Mouse (Mus musculus): ENCODE measurements at regions not wholly inside any gene's neighbourhood (a gene's known extent, or its start where the extent isn't known, plus 50 kb on each side); places are given as distances from the start of the nearest gene placed in this dataset.

- no peak overlapping the region for H3ac ChIP-seq (ENCODE audit: control insufficient read depth, insufficient read length, low read depth)
- H3K4me3 ChIP-seq (ENCODE audit: insufficient read depth, poor library complexity, severe bottlenecking), result no peak overlapping the region
- no peaks in the 10 kb centered on the region for H3K79me2 ChIP-seq (ENCODE audit: control insufficient read depth, insufficient read depth)
- no peaks in the 10 kb centered on the region for H3K27me3 ChIP-seq (ENCODE audit: control insufficient read depth, insufficient read depth, insufficient read length)
- no peaks in the 10 kb centered on the region for H3K79me3 ChIP-seq (ENCODE audit: low read depth)
- no peaks in the 10 kb centered on the region for H3K36me3 ChIP-seq (ENCODE audit: control insufficient read depth, insufficient read depth)
- no peak for TF ChIP-seq FOSL1 (IDR thresholded peaks at IDR 0.05; ENCODE audit: insufficient read depth, low read length, poor library complexity, severe bottlenecking)
- no peak for TF ChIP-seq CEBPB (IDR thresholded peaks at IDR 0.05; ENCODE audit: low read depth)
- TF ChIP-seq USF1 (IDR thresholded peaks at IDR 0.05; ENCODE audit: low read depth), result no peak
These were observed 190.9 kb upstream of the Ncam1 start for GRCm38 (mm10) chr9:49989464-49990271.

DNA sequence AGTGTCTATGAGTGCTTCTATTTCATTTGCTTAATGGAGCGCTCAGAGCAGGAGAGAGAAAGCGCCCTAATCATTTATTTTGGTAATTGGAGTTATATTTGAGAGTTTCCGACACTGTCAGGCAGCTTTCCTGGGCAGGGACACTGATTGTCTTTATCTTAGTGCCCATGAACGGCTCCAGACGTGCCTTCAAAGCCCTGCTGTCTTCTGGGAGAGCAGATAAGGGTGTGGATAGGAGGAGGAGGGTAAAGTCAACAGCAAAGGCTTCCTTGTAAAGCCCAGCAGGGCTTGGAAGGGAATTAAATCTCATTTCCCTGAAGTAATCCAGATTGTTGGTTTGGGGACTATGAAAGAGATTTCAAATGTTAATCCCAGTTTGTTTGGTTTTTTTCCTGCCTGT, 189.3 kb upstream of the Ncam1 start:
- Histone ChIP-seq H3K79me3 (ENCODE audit: low read depth) (no peaks in the 10 kb centered on the region), H3K27me3 (ENCODE audit: control insufficient read depth, insufficient read depth, insufficient read length) (no peaks in the 10 kb centered on the region), H3K79me2 (ENCODE audit: control insufficient read depth, insufficient read depth) (no peaks in the 10 kb centered on the region), H3K4me3 (ENCODE audit: insufficient read depth, poor library complexity, severe bottlenecking) (no peak overlapping the region), H3K36me3 (ENCODE audit: control insufficient read depth, insufficient read depth) (no peaks in the 10 kb centered on the region), H3ac (ENCODE audit: control insufficient read depth, insufficient read length, low read depth) (no peak overlapping the region)
- TF ChIP-seq CEBPB (IDR thresholded peaks at IDR 0.05; ENCODE audit: low read depth), result no peak
- TF ChIP-seq FOSL1 (IDR thresholded peaks at IDR 0.05; ENCODE audit: insufficient read depth, low read length, poor library complexity, severe bottlenecking), result no peak
- TF ChIP-seq MAX (IDR thresholded peaks at IDR 0.05), result no peak
- no peak for TF ChIP-seq CTCF (IDR thresholded peaks at IDR 0.05; ENCODE audit: control insufficient read depth, insufficient read depth, insufficient read length)
- TF ChIP-seq MYOD1 (IDR thresholded peaks at IDR 0.05; ENCODE audit: control insufficient read depth, insufficient read length, low read depth), result no peak
- TF ChIP-seq MYOG (IDR thresholded peaks at IDR 0.05; ENCODE audit: control insufficient read depth, extremely low read depth, insufficient read length), result no peak
- TF ChIP-seq USF1 (IDR thresholded peaks at IDR 0.05; ENCODE audit: low read depth), result no peak

DNA sequence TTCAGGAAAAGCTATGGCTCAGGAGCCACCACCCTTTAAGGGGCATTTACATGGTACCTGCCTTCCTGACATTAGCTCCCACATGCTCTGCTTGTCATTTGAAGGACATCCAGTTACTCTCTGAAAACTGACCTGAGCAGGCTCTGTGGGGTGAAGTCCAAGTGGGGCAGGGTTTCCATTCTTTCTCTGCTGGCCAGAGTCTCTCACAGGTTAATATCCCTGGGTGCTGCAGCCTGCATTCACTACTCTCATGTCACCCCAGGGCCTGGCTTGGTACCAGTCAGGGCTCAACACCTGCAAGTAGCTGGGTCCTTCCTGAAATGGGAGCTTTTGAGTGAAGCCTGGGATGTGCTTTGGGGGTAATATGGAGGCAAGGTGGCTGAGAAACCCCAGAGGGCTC, 188.8 kb upstream of the Ncam1 start:
- no peaks in the 10 kb centered on the region for H3K27me3 ChIP-seq (ENCODE audit: control insufficient read depth, insufficient read depth, insufficient read length)
- H3K79me2 ChIP-seq (ENCODE audit: control insufficient read depth, insufficient read depth), result no peaks in the 10 kb centered on the region
- no peak overlapping the region for H3ac ChIP-seq (ENCODE audit: control insufficient read depth, insufficient read length, low read depth)
- H3K79me3 ChIP-seq (ENCODE audit: low read depth), result no peaks in the 10 kb centered on the region
- no peak overlapping the region for H3K4me3 ChIP-seq (ENCODE audit: insufficient read depth, poor library complexity, severe bottlenecking)
- no peak for TF ChIP-seq FOSL1 (IDR thresholded peaks at IDR 0.05; ENCODE audit: insufficient read depth, low read length, poor library complexity, severe bottlenecking)
- no peak for TF ChIP-seq MYOD1 (IDR thresholded peaks at IDR 0.05; ENCODE audit: control insufficient read depth, insufficient read length, low read depth)
- TF ChIP-seq MYOG (IDR thresholded peaks at IDR 0.05; ENCODE audit: control insufficient read depth, extremely low read depth, insufficient read length), result no peak
- TF ChIP-seq USF1 (IDR thresholded peaks at IDR 0.05; ENCODE audit: low read depth), result no peak
- no peak for TF ChIP-seq CTCF (IDR thresholded peaks at IDR 0.05; ENCODE audit: control insufficient read depth, insufficient read depth, insufficient read length)
- TF ChIP-seq CEBPB (IDR thresholded peaks at IDR 0.05; ENCODE audit: low read depth), result no peak
- no peak for TF ChIP-seq MAX (IDR thresholded peaks at IDR 0.05)
- no peaks in the 10 kb centered on the region for H3K36me3 ChIP-seq (ENCODE audit: control insufficient read depth, insufficient read depth)

GRCm38 (mm10) chr9:49980344-49981207, 181.9 kb upstream of the Ncam1 start:
- Histone ChIP-seq H3K36me3 (ENCODE audit: control insufficient read depth, insufficient read depth) (no peaks in the 10 kb centered on the region), H3K79me3 (ENCODE audit: low read depth) (no peaks in the 10 kb centered on the region), H3K79me2 (ENCODE audit: control insufficient read depth, insufficient read depth) (no peaks in the 10 kb centered on the region), H3ac (ENCODE audit: control insufficient read depth, insufficient read length, low read depth) (no peak overlapping the region), H3K27me3 (ENCODE audit: control insufficient read depth, insufficient read depth, insufficient read length) (no peaks in the 10 kb centered on the region), H3K4me3 (ENCODE audit: insufficient read depth, poor library complexity, severe bottlenecking) (no peak overlapping the region)
- TF ChIP-seq FOSL1 (IDR thresholded peaks at IDR 0.05; ENCODE audit: insufficient read depth, low read length, poor library complexity, severe bottlenecking), result peak; percentile 61
- TF ChIP-seq USF1 (IDR thresholded peaks at IDR 0.05; ENCODE audit: low read depth), result peak; percentile 71
- no peak for TF ChIP-seq CEBPB (IDR thresholded peaks at IDR 0.05; ENCODE audit: low read depth)
- TF ChIP-seq MAX (IDR thresholded peaks at IDR 0.05), result peak; percentile 99
- TF ChIP-seq MYOG (IDR thresholded peaks at IDR 0.05; ENCODE audit: control insufficient read depth, extremely low read depth, insufficient read length), result no peak
- TF ChIP-seq MYOD1 (IDR thresholded peaks at IDR 0.05; ENCODE audit: control insufficient read depth, insufficient read length, low read depth), result peak; percentile 66

- Histone ChIP-seq H3K36me3 (ENCODE audit: control insufficient read depth, insufficient read depth) (no peaks in the 10 kb centered on the region), H3ac (ENCODE audit: control insufficient read depth, insufficient read length, low read depth) (no peak overlapping the region), H3K27me3 (ENCODE audit: control insufficient read depth, insufficient read depth, insufficient read length) (no peaks in the 10 kb centered on the region), H3K4me3 (ENCODE audit: insufficient read depth, poor library complexity, severe bottlenecking) (no peak overlapping the region), H3K79me2 (ENCODE audit: control insufficient read depth, insufficient read depth) (no peaks in the 10 kb centered on the region), H3K79me3 (ENCODE audit: low read depth) (no peaks in the 10 kb centered on the region)
- TF ChIP-seq MAX (IDR thresholded peaks at IDR 0.05) (no peak), MYOD1 (IDR thresholded peaks at IDR 0.05; ENCODE audit: control insufficient read depth, insufficient read length, low read depth) (no peak), MYOG (IDR thresholded peaks at IDR 0.05; ENCODE audit: control insufficient read depth, extremely low read depth, insufficient read length) (no peak), FOSL1 (IDR thresholded peaks at IDR 0.05; ENCODE audit: insufficient read depth, low read length, poor library complexity, severe bottlenecking) (no peak), USF1 (IDR thresholded peaks at IDR 0.05; ENCODE audit: low read depth) (no peak), CTCF (IDR thresholded peaks at IDR 0.05; ENCODE audit: control insufficient read depth, insufficient read depth, insufficient read length) (no peak), CEBPB (IDR thresholded peaks at IDR 0.05; ENCODE audit: low read depth) (no peak)
These were observed 177.4 kb upstream of the Ncam1 start for GRCm38 (mm10) chr9:49975938-49976671.

All from C2C12 (cell line).